Mouse (Mus musculus): ENCODE results near the gene Olfr837. TPM values are rescaled to one million over a fixed set of nuclear protein-coding genes. Genes with fewer than 3 reads are reported as not detected.
"Not testable (repeated sequence)": the region's sequence is repeated elsewhere in the genome, so short reads cannot be mapped to it uniquely, and the experiment has no call there.

The Olfr837 gene
- polyA plus RNA-seq (2015; fragmentation: Nextera tagmentation; extraction: Ambion mirVana): not detected in 2 replicates

DNA sequence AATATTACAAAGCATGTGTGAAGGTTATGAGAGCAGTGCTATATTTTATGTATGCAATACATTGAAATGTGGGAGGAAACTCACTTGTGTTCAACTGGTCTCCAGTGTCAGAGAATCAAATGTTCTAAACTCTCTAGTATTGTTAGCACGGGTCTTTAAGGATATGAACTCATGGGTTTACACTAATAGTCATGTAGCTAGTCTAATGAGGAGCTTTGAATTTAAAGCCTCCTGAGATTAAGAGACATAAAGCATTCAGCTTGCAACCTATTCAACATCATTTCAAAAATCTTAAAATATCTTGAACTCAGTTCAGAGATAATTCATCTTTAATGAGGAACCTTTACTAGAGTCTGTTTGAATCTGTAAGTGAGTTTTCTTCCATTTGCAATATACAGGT is at the start of gene Olfr837:
TSS of gene Olfr837 (plus strand) at position 301 of the 400 bp plus-strand sequence.
- H3K9me3 ChIP-seq: peaks cover 7% of the 10 kb centered on the region; the same call in 1 of the 2 replicates
- H3K27ac ChIP-seq (replicated peaks): no peak within 1 kb of the TSS
- H3K36me3 ChIP-seq: no peaks in the 10 kb centered on the region
- no peaks in the 10 kb centered on the region for H3K4me1 ChIP-seq (replicated peaks)
- no peak for ATAC-seq (ENCODE audit: low read depth)
- no peaks in the 10 kb centered on the region for H3K27me3 ChIP-seq
- H3K4me3 ChIP-seq: no peak within 1 kb of the TSS
- 78% methylated on average over 1 of the region's 1 CpGs for WGBS
- H3K9ac ChIP-seq: no peak within 1 kb of the TSS
- no peak within 1 kb of the TSS for H3K4me2 ChIP-seq

DNA sequence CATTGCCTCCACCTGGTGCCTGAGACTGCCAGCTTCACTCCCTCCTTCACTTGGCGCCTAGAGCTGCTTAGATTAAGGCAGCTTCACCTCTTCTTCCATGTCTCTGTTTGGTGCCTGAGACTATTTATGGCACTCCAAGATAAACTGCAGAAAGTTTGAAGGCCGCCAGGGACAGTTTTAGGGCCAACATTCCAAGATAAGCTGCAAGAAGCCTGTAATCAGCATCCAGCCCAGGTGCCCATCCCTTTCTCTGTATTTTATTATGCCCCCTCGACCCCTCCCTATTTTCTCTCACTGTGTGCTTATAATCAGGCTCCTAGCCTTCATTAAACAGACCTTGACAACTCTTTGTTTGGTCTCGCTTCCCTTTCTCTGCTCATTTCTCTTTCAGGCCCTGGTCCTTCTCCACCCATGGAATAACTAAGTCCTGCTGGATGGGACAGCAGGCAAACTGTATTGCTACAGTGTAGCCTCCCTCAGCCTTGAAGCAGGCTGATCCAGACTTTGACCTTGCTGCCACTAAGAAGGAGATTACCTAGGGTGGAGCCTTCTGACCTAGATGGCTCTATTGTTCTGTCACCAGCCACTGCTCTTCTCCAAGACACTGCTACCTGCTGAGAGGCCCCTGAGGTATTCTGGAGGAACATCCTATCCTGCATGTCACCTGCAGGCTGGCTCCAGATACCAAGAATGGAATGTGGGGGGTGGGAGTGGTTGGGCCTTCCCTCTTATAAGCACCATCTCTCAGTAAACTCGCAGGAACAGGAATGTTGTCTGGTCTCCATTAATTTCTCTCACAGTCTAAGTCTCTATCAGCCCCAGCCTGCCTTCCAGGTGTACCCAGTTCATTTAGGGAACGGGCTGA is 43.0 kb upstream of the Olfr837 start:
- not testable (repeated sequence) for H3K36me3 ChIP-seq; H3K4me3 ChIP-seq; ATAC-seq (ENCODE audit: low read depth); H3K9ac ChIP-seq; H3K4me2 ChIP-seq; H3K4me1 ChIP-seq (replicated peaks); H3K27ac ChIP-seq (replicated peaks); H3K27me3 ChIP-seq; H3K9me3 ChIP-seq
- 69% methylated on average over 6 of the region's 6 CpGs for WGBS

DNA sequence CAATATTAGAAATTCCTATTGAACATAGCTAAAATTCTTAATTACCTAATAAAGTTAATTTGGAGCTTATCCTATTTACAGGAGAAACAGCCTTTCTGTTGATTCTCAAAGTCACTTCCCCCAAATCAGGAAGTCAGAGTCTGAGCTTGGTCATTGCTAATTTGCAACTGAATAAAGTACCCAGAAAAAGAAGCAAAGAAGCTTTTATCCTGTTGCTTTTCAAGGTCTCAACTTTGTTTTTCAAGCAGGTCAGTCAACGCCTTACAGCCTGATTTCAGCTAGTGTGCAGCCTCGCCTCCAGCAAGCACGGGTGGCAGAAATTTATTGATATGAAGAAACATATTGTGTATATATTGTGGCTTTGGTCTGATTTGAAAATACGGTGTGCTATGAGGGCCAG is 38.8 kb upstream of the Olfr837 start:
- WGBS: 91% methylated on average over 4 of the region's 4 CpGs
- H3K27me3 ChIP-seq: no peaks in the 10 kb centered on the region
- H3K27ac ChIP-seq (replicated peaks): no peak overlapping the region
- H3K9me3 ChIP-seq: no peaks in the 10 kb centered on the region; the same call in 1 of the 2 replicates
- no peak overlapping the region for H3K9ac ChIP-seq
- no peaks in the 10 kb centered on the region for H3K36me3 ChIP-seq
- H3K4me1 ChIP-seq (replicated peaks): no peaks in the 10 kb centered on the region
- no peak overlapping the region for H3K4me2 ChIP-seq
- ATAC-seq (ENCODE audit: low read depth): no peak
- no peak overlapping the region for H3K4me3 ChIP-seq

DNA sequence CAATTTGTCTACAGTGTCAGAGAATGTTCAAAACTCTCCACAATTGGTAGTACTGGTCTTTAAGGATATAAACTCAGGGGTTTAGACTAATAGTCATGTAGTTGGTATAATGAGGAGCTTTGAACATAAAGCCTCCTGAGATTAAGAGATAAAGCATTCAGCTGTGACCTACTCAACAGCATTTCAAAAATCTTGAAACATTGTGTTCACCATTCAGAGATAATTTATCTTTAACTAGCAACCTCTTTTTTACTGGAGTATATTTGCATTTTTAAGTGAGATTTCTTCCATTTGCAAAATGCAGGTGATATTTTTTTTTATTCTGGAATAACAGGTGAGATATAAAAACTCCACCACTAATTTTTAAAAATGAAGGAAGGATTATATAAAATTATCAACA is 16.0 kb upstream of the Olfr837 start, which contains the start of gene Olfr836:
TSS of gene Olfr836 (plus strand) at position 301 of the 400 bp plus-strand sequence.
- Histone ChIP-seq H3K27me3 (no peaks in the 10 kb centered on the region), H3K4me2 (no peak within 1 kb of the TSS), H3K36me3 (no peaks in the 10 kb centered on the region), H3K9me3 (no peaks in the 10 kb centered on the region), H3K4me3 (no peak within 1 kb of the TSS), H3K4me1 (replicated peaks) (no peaks in the 10 kb centered on the region), H3K9ac (no peak within 1 kb of the TSS), H3K27ac (replicated peaks) (no peak within 1 kb of the TSS)
- no peak for ATAC-seq (ENCODE audit: low read depth)

DNA sequence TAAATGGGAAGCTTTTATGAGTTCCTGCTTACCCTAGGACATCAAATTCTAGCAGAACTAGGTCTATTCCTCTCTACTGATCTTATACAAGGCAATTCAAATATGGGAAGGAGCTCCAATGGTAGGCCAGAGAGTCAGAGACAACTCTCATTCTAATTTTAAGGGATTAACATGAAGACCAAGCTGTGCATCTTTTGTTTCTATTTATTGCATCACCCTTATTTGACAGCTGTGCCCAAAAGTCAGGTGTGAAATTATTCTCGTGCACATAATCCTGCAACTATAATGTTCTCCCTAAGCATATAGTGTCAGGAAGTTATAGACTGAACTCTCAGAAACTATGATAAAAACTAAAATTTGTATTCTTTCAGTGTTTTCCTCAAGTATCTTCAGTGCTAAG is 41.1 kb downstream of the Olfr837 start, which contains the start of gene Olfr839-ps1:
TSS of gene Olfr839-ps1 (minus strand) at position 101 of the 400 bp plus-strand sequence.
- Histone ChIP-seq H3K27ac (replicated peaks) (no peak within 1 kb of the TSS), H3K9me3 (peaks cover 8% of the 10 kb centered on the region; the same call in 1 of the 2 replicates), H3K4me2 (no peak within 1 kb of the TSS), H3K4me1 (replicated peaks) (no peaks in the 10 kb centered on the region), H3K36me3 (no peaks in the 10 kb centered on the region), H3K27me3 (no peaks in the 10 kb centered on the region), H3K4me3 (no peak within 1 kb of the TSS), H3K9ac (no peak within 1 kb of the TSS)
- 89% methylated on average over 1 of the region's 1 CpGs for WGBS
- ATAC-seq (ENCODE audit: low read depth): no peak

Other genes with a start within 250 kb of the Olfr837 start
- gene Olfr832, start 199.2 kb upstream of the Olfr837 start, polyA plus RNA-seq (2015; fragmentation: Nextera tagmentation; extraction: Ambion mirVana): not detected in 2 replicates
- not detected in 2 replicates for gene Olfr834, start 148.3 kb upstream of the Olfr837 start, polyA plus RNA-seq (2015; fragmentation: Nextera tagmentation; extraction: Ambion mirVana)
- not detected in 2 replicates for gene Olfr835, start 103.6 kb upstream of the Olfr837 start, polyA plus RNA-seq (2015; fragmentation: Nextera tagmentation; extraction: Ambion mirVana)
- gene Olfr836, start 15.9 kb upstream of the Olfr837 start, polyA plus RNA-seq (2015; fragmentation: Nextera tagmentation; extraction: Ambion mirVana): not detected in 2 replicates
- gene Olfr839-ps1, start 41.0 kb downstream of the Olfr837 start, polyA plus RNA-seq (2015; fragmentation: Nextera tagmentation; extraction: Ambion mirVana): not detected in 2 replicates
- not detected in 2 replicates for gene Olfr843, start 115.7 kb downstream of the Olfr837 start, polyA plus RNA-seq (2015; fragmentation: Nextera tagmentation; extraction: Ambion mirVana)
- not detected in 2 replicates for gene Olfr844, start 180.0 kb downstream of the Olfr837 start, polyA plus RNA-seq (2015; fragmentation: Nextera tagmentation; extraction: Ambion mirVana)
- not detected in 2 replicates for gene Olfr845, start 200.1 kb downstream of the Olfr837 start, polyA plus RNA-seq (2015; fragmentation: Nextera tagmentation; extraction: Ambion mirVana)
- not detected in 2 replicates for gene Olfr846, start 227.7 kb downstream of the Olfr837 start, polyA plus RNA-seq (2015; fragmentation: Nextera tagmentation; extraction: Ambion mirVana)
- gene Olfr847, start 242.4 kb downstream of the Olfr837 start, polyA plus RNA-seq (2015; fragmentation: Nextera tagmentation; extraction: Ambion mirVana): not detected in 2 replicates